Mouse (Mus musculus) forebrain, postnatal 0 days (tissue): Measurements from ENCODE around the gene Akap17b. TPM values are rescaled to one million over a fixed set of nuclear protein-coding genes. Genes with fewer than 3 reads are reported as not detected.
A peak's percentile ranks its signal among the peaks of the same experiment; 100 is the strongest.

Source experiments
- ATAC-seq: fragments of 200-750 bp; cut with Nextera tagmentation; 2 replicates; pipeline ENCODE4 v1.8.0; 2017; ENCODE audit warnings: mild to moderate bottlenecking, moderate library complexity
- DNase-seq: peaks from one replicate; pipeline ENCODE4 v3.0.0-alpha.2; 2015
- H3K27ac ChIP-seq: fragments of 300-500 bp; sonication (generic); 2 replicates; pipeline ENCODE4 v1.5.1; 2014; ENCODE audit warnings: low read depth, mild to moderate bottlenecking, antibody characterized with exemption, low read length, moderate library complexity, mixed read lengths
- H3K27me3 ChIP-seq: fragments of 300-500 bp; sonication (generic); 2 replicates; pipeline ENCODE4 v1.6.1; 2014; ENCODE audit warnings: mild to moderate bottlenecking, low read length, mixed read lengths; ENCODE audit not compliant: insufficient read depth
- H3K36me3 ChIP-seq: fragments of 300-500 bp; sonication (generic); 2 replicates; pipeline ENCODE4 v1.6.1; 2014; ENCODE audit warnings: mild to moderate bottlenecking, moderate library complexity; ENCODE audit not compliant: insufficient read depth
- H3K4me1 ChIP-seq: fragments of 300-500 bp; sonication (generic); 2 replicates; pipeline ENCODE4 v1.6.1; 2014; ENCODE audit warnings: antibody characterized with exemption; ENCODE audit not compliant: insufficient read depth
- H3K4me2 ChIP-seq: fragments of 300-500 bp; sonication (generic); 2 replicates; pipeline ENCODE4 v1.6.1; 2014; ENCODE audit warnings: low read depth, mild to moderate bottlenecking, moderate library complexity
- H3K4me3 ChIP-seq: fragments of 300-500 bp; sonication (generic); 2 replicates; pipeline ENCODE4 v1.5.1; 2014; ENCODE audit warnings: low read depth, low read length, mixed read lengths
- H3K9ac ChIP-seq: fragments of 300-500 bp; sonication (generic); 2 replicates; pipeline ENCODE4 v1.6.1; 2014; ENCODE audit warnings: mild to moderate bottlenecking
- H3K9me3 ChIP-seq: fragments of 300-500 bp; sonication (generic); 2 replicates; pipeline ENCODE4 v1.6.1; 2016; ENCODE audit warnings: low read length
- CTCF ChIP-seq: sonication (generic); IDR thresholded peaks from 2 replicates; pipeline ENCODE4 v1.5.1; 2016; ENCODE audit warnings: antibody characterized with exemption, control low read depth, low read depth
- WGBS: fragments of 180-500 bp; shearing (Covaris S2); extraction: QIAGEN DNeasy Blood & Tissue Kit; methylation state at CpG from one replicate; pipeline ENCODE4 v1.1.7; 2014; 5-methylcytosine and 5-hydroxymethylcytosine counted together
- polyA plus RNA-seq: library from polyadenylated mRNA; unstranded; fragments of >200 nt; fragmentation: Nextera tagmentation; extraction: Ambion mirVana; gene quantifications from 2 replicates; pipeline ENCODE4 v1.2.1, GENCODE M21; 2015
- total RNA-seq: library from RNA; depleted of rRNA; stranded (reverse); fragments of >200 nt; gene quantifications from 2 replicates; pipeline ENCODE4 v1.2.3, GENCODE M21; 2014; rRNA removed

The Akap17b gene
- total and polyA plus RNA-seq, 2 experiments from 2014 or later, result 3.7 to 13.0 TPM

DNA sequence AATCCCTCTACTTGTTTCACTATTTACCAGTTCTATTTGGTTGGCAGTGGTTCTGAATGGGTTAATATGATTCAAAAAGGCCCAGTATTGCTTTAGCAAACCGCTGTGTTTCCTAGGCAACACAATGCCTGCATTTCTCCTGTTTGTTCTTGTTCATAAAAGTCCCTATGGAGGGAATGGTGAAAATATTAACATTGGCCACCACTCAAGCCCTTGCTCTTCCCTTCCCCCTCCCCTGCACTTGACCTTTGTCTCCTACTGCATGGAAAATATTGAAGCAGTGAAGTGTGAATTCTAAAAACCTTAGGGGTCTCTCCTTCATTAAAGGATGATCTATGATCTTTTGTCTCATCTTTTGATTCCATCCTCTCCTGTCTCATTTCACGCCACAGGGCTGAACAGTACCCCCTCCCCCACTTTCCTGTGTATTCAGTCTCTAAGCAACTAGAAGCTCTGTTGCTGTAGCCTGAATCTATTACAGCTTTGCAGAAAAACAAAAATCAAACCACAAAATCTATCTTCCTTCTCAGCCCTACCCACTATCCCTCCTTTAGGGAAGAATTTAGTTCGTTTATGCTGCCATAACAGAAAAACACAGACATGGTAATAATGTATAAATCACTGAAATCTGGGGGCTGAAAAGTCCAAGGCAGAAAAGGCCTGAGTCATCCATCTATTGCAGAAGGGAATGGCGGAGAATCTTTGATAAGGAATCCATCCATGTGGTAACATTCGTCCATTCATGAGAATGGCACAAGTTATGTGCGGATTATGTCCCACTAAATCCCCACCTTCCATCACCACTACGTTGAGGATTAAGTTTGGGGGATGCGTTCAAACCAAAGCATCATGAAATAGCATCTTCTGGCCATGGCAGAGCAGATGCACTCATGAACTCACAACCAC is 57.6 kb downstream of the Akap17b start:
- TF ChIP-seq CTCF, result no peak
- Histone ChIP-seq H3K4me3 (no peak overlapping the region), H3K4me2 (no peak overlapping the region), H3K36me3 (no peaks in the 10 kb centered on the region), H3K9ac (no peak overlapping the region), H3K4me1 (no peaks in the 10 kb centered on the region), H3K9me3 (no peaks in the 10 kb centered on the region), H3K27ac (peak overlapping the region; percentile 72), H3K27me3 (no peaks in the 10 kb centered on the region)
- DNase-seq (peak; percentile 72), ATAC-seq (peak; percentile 95)
- 55% methylated on average over 8 of the region's 8 CpGs for WGBS

GRCm38 (mm10) chrX:36586629-36587303 is 58.4 kb downstream of the Akap17b start:
- 43% methylated on average over 1 of the region's 1 CpGs for WGBS
- ATAC-seq, result 0 out of 2 replicates have a peak, but pooled peaks have one; percentile 7
- Histone ChIP-seq H3K4me2 (no peak overlapping the region), H3K36me3 (no peaks in the 10 kb centered on the region), H3K9me3 (no peaks in the 10 kb centered on the region), H3K9ac (no peak overlapping the region), H3K4me3 (no peak overlapping the region), H3K27me3 (no peaks in the 10 kb centered on the region), H3K27ac (peak overlapping the region; percentile 72), H3K4me1 (no peaks in the 10 kb centered on the region)
- no peak for TF ChIP-seq CTCF
- DNase-seq, result no peak

GRCm38 (mm10) chrX:36562079-36562478 is 83.1 kb downstream of the Akap17b start:
- H3K36me3 ChIP-seq, result no peaks in the 10 kb centered on the region
- no peak overlapping the region for H3K9ac ChIP-seq
- H3K4me2 ChIP-seq, result no peak overlapping the region
- no peak for TF ChIP-seq CTCF
- no peak for DNase-seq
- no peak overlapping the region for H3K27ac ChIP-seq
- H3K4me3 ChIP-seq, result no peak overlapping the region
- no peaks in the 10 kb centered on the region for H3K9me3 ChIP-seq
- no peak for ATAC-seq
- 32% methylated on average over 3 of the region's 3 CpGs for WGBS
- H3K27me3 ChIP-seq, result no peaks in the 10 kb centered on the region
- H3K4me1 ChIP-seq, result no peaks in the 10 kb centered on the region

DNA sequence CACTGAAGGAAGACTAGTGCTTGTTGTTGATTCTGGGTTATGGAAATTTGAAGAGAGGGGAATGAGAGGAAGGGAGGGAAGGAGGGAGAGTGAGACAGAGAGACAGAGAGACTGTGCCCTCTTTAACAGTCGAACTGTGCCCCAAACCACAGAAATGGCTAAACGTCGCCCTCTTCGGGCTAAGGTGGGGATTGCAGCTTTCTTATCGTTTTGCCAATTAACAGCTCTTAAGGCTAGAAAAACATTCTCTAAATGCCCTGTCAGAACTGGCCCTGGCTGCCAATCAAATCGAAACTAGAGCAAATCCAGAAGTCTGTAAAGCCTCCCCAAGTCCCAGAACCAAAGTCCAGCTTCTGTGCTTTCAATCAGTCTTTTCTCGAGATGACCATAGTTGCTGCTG is 83.5 kb downstream of the Akap17b start:
- Histone ChIP-seq H3K9me3 (no peaks in the 10 kb centered on the region), H3K36me3 (no peaks in the 10 kb centered on the region), H3K4me3 (no peak overlapping the region), H3K27ac (no peak overlapping the region), H3K4me1 (no peaks in the 10 kb centered on the region), H3K9ac (no peak overlapping the region), H3K4me2 (no peak overlapping the region), H3K27me3 (no peaks in the 10 kb centered on the region)
- DNase-seq (peak; percentile 81), ATAC-seq (peak; percentile 29; the same call in 1 of the 2 replicates)
- peak; percentile 75 for TF ChIP-seq CTCF
- WGBS, result 25% methylated on average over 7 of the region's 7 CpGs

- whole genome bisulfite sequencing, result 76% methylated on average over 4 of the region's 4 CpGs
- Histone ChIP-seq H3K27ac (no peak overlapping the region), H3K4me1 (no peaks in the 10 kb centered on the region), H3K9me3 (no peaks in the 10 kb centered on the region), H3K36me3 (no peaks in the 10 kb centered on the region), H3K9ac (no peak overlapping the region), H3K4me3 (no peak overlapping the region), H3K4me2 (no peak overlapping the region), H3K27me3 (no peaks in the 10 kb centered on the region)
- no peak for DNase-seq
- TF ChIP-seq CTCF, result no peak
- no peak for ATAC-seq
Measured at GRCm38 (mm10) chrX:36560170-36560569, 85.0 kb downstream of the Akap17b start.

Other genes starting within 250 kb of the Akap17b start
- not detected in 2 replicates for gene Gm6268, start 244.1 kb downstream of the Akap17b start, total RNA-seq
- not detected in 2 replicates for gene Gm6268, start 244.1 kb downstream of the Akap17b start, polyA plus RNA-seq
- gene Gm14569, start 153.6 kb downstream of the Akap17b start, total RNA-seq, result 0.05 TPM in 1 of 2 replicates, not detected in the other
- gene Gm14569, start 153.6 kb downstream of the Akap17b start, polyA plus RNA-seq, result not detected in 2 replicates
- 484 and 488 TPM in 2 replicates for gene Pgrmc1, start 47.2 kb downstream of the Akap17b start, total RNA-seq
- 573 and 690 TPM in 2 replicates for gene Pgrmc1, start 47.2 kb downstream of the Akap17b start, polyA plus RNA-seq
- gene Slc25a43, start 98.3 kb upstream of the Akap17b start, total RNA-seq, result 0.33 TPM in 1 of 2 replicates, not detected in the other
- 0.13 and 0.54 TPM in 2 replicates for gene Slc25a43, start 98.3 kb upstream of the Akap17b start, polyA plus RNA-seq
- gene Slc25a5, start 150.3 kb upstream of the Akap17b start, total RNA-seq, result 333 and 351 TPM in 2 replicates
- 466 and 495 TPM in 2 replicates for gene Slc25a5, start 150.3 kb upstream of the Akap17b start, polyA plus RNA-seq
- 24.4 and 31.4 TPM in 2 replicates for gene Ube2a, start 228.5 kb upstream of the Akap17b start, total RNA-seq
- 125 and 145 TPM in 2 replicates for gene Ube2a, start 228.5 kb upstream of the Akap17b start, polyA plus RNA-seq
- 30.6 and 36.1 TPM in 2 replicates for gene C330007P06Rik, start 228.7 kb upstream of the Akap17b start, total RNA-seq
- gene C330007P06Rik, start 228.7 kb upstream of the Akap17b start, polyA plus RNA-seq, result 18.0 and 20.8 TPM in 2 replicates